Mouse (Mus musculus) brain, embryonic 14.5 days (tissue): ENCODE data around the gene Mylip.

Experiments
- CTCF ChIP-seq: fragments of 200-500 bp; IDR thresholded peaks from 2 replicates; pipeline ENCODE4 v1.5.1; 2012; ENCODE audit warnings: inconsistent platforms, mild to moderate bottlenecking, moderate library complexity, borderline replicate concordance; ENCODE audit not compliant: insufficient read depth, insufficient read length; ENCODE audit errors: extremely low read depth
- POLR2A ChIP-seq: fragments of 200-500 bp; IDR thresholded peaks from 2 replicates; pipeline ENCODE4 v1.6.1; 2012; ENCODE audit warnings: mild to moderate bottlenecking, inconsistent platforms, borderline replicate concordance; ENCODE audit not compliant: poor library complexity, insufficient read depth, insufficient read length, severe bottlenecking; ENCODE audit errors: extremely low read depth

DNA sequence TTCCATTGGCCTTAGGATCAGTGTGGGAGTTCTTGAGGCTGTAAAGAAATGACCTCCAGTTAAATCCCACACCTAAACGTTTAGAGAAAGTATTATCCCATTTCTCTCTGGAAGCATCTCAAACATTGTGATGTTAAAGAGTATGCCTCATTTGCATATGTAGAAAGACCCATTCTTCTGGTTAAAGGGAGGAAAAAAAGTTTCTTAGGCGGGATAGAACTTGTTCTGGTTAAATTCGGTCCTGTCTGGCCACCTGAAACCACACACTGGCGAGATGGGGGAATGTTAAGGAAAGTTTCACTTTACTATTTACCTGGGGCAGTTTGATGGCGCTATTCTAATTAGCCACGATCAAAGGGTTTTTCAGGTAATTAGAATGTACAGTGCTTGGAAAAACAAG, 14.7 kb upstream of the Mylip start:
- TF ChIP-seq POLR2A (no peak), CTCF (no peak)
